Mouse (Mus musculus) olfactory bulb, adult 2 months (tissue): ENCODE data around the gene Rps8.

Experiments used
- CTCF ChIP-seq: fragments of 200-500 bp; IDR thresholded peaks from 2 replicates; pipeline ENCODE4 v1.5.1; 2012; ENCODE audit warnings: low read depth, mild to moderate bottlenecking, low read length, moderate library complexity; ENCODE audit not compliant: insufficient read depth
- POLR2A ChIP-seq: fragments of 200-500 bp; IDR thresholded peaks from 2 replicates; pipeline ENCODE4 v1.6.1; 2012; ENCODE audit warnings: mild to moderate bottlenecking, low read depth, low read length, moderate library complexity; ENCODE audit not compliant: insufficient read depth

DNA sequence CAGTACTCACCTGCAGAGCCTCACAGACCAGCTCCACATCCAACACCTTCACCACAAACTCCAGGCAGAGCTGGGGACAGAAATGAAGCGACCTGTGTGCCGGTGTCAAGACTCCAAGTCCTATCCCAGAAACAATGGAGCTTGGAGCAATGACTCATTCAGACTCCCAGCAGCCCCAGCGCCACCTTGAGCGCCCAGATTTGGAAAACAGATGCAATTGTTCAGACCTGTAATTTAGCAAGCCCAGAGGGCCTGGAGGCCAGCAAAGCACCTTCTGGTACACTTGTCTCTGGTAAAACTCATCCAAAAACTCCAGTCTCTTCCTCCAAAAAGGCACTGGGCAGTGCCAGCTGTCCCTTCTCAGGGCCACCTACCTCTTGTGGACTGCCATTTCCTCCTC is 33.8 kb downstream of the Rps8 start:
- TF ChIP-seq POLR2A, result no peak
- no peak for TF ChIP-seq CTCF
